Mouse (Mus musculus): ENCODE measurements around the gene Ank.

- TF ChIP-seq POLR2A (IDR thresholded peaks at IDR 0.05; ENCODE audit: borderline replicate concordance, control insufficient read depth, low read depth, low read length) = no peak
- no peak for TF ChIP-seq CTCF (IDR thresholded peaks at IDR 0.05; ENCODE audit: control insufficient read depth, insufficient read depth, low read length)
Observed at GRCm38 (mm10) chr15:27633941-27634900, 167.7 kb downstream of the Ank start.
